Mouse (Mus musculus) neural tube, embryonic 12.5 days (tissue): ENCODE measurements around the gene Gm49673. TPM values are rescaled to one million over a fixed set of nuclear protein-coding genes. Genes with fewer than 3 reads are reported as not detected.
"Not testable (repeated sequence)": the region's sequence is repeated elsewhere in the genome, so short reads cannot be mapped to it uniquely, and the experiment has no call there.

ENCODE experiments used
- ATAC-seq: fragments of 200-750 bp; cut with Nextera tagmentation; 2 replicates; pipeline ENCODE4 v1.8.0; 2017; ENCODE audit warnings: low read depth, mild to moderate bottlenecking, moderate TSS enrichment, moderate library complexity; ENCODE audit not compliant: low FRiP score
- H3K27ac ChIP-seq: fragments of 300-500 bp; sonication (generic); 2 replicates; pipeline ENCODE4 v1.5.1; 2016
- H3K27me3 ChIP-seq: fragments of 300-500 bp; sonication (generic); replicated peaks from 2 replicates; pipeline ENCODE4 v1.6.1; 2016; ENCODE audit warnings: mild to moderate bottlenecking
- H3K36me3 ChIP-seq: fragments of 300-500 bp; sonication (generic); 2 replicates; pipeline ENCODE4 v1.6.1; 2016; ENCODE audit warnings: mild to moderate bottlenecking
- H3K4me1 ChIP-seq: fragments of 300-500 bp; sonication (generic); 2 replicates; pipeline ENCODE4 v1.6.1; 2016
- H3K4me2 ChIP-seq: fragments of 300-500 bp; sonication (generic); replicated peaks from 2 replicates; pipeline ENCODE4 v1.6.1; 2016; ENCODE audit warnings: mild to moderate bottlenecking
- H3K4me3 ChIP-seq: fragments of 300-500 bp; sonication (generic); 2 replicates; pipeline ENCODE4 v1.5.1; 2016
- H3K9ac ChIP-seq: fragments of 300-500 bp; sonication (generic); 2 replicates; pipeline ENCODE4 v1.6.1; 2016; ENCODE audit warnings: mild to moderate bottlenecking
- H3K9me3 ChIP-seq: fragments of 300-500 bp; sonication (generic); 2 replicates; pipeline ENCODE4 v1.6.1; 2016; ENCODE audit warnings: mild to moderate bottlenecking
- WGBS: fragments of 180-500 bp; shearing (Covaris S2); methylation state at CpG from one replicate; pipeline ENCODE4 v1.1.7; 2016; 5-methylcytosine and 5-hydroxymethylcytosine counted together
- polyA plus RNA-seq: library from polyadenylated mRNA; unstranded; fragments of >200 nt; fragmentation: Nextera tagmentation; extraction: Ambion mirVana; gene quantifications from 2 replicates; pipeline ENCODE4 v1.2.1, GENCODE M21; 2016

Gm49673 gene
- polyA plus RNA-seq, 1 experiment from 2014 or later, result 0.30 TPM

GRCm38 (mm10) chr17:8164701-8165607 is 17.4 kb upstream of the Gm49673 start, which contains the start of gene Fgfr1op:
TSS of gene Fgfr1op (plus strand) at chr17:8165501.
- WGBS, result 1% methylated on average over 20 of the region's 55 CpGs
- H3K27me3 ChIP-seq, H3K27ac ChIP-seq, H3K4me1 ChIP-seq, H3K36me3 ChIP-seq, H3K9me3 ChIP-seq: not testable (repeated sequence)
- peak within 1 kb of the TSS; percentile 60 for H3K9ac ChIP-seq
- ATAC-seq, result peak; percentile 97
- H3K4me3 ChIP-seq, result peak within 1 kb of the TSS; percentile 55
- H3K4me2 ChIP-seq, result peak within 1 kb of the TSS; percentile 49

GRCm38 (mm10) chr17:8160969-8161368 is 13.4 kb upstream of the Gm49673 start:
- not testable (repeated sequence) for H3K36me3 ChIP-seq, H3K27me3 ChIP-seq, H3K4me3 ChIP-seq, H3K9me3 ChIP-seq, H3K4me2 ChIP-seq, H3K4me1 ChIP-seq, H3K27ac ChIP-seq, ATAC-seq, H3K9ac ChIP-seq
- 63% methylated on average over 3 of the region's 3 CpGs for WGBS

DNA sequence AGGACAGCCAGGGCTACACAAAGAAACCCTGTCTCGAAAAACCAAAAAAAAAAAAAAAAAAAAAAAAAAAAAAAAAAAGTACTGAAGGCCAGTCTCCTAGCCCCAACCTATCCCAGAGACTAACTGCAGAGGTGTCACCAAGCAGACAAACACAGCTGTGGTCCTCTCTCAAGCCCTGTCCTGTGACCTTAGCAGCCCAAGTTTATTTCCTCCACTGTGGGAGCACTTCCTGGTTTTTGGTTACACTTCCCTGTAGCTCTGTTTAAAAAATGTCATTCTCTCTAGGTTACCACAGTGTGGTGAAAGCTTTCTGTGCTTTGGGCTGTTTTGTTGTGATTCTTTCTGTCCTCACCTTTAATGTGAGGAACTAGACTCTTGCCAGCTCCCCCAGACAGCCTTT is 11.0 kb upstream of the Gm49673 start:
- no CpG with 5 or more reads among the region's 1 CpGs for WGBS
- not testable (repeated sequence) for H3K9ac ChIP-seq, ATAC-seq, H3K4me3 ChIP-seq, H3K4me2 ChIP-seq, H3K9me3 ChIP-seq, H3K27ac ChIP-seq, H3K36me3 ChIP-seq, H3K27me3 ChIP-seq, H3K4me1 ChIP-seq

GRCm38 (mm10) chr17:8155982-8156381 is 8.4 kb upstream of the Gm49673 start:
- whole genome bisulfite sequencing, result 86% methylated on average over 1 of the region's 8 CpGs
- H3K36me3 ChIP-seq, H3K4me1 ChIP-seq, H3K27ac ChIP-seq, H3K4me2 ChIP-seq, H3K27me3 ChIP-seq, H3K9ac ChIP-seq, H3K4me3 ChIP-seq, ATAC-seq, H3K9me3 ChIP-seq: not testable (repeated sequence)

DNA sequence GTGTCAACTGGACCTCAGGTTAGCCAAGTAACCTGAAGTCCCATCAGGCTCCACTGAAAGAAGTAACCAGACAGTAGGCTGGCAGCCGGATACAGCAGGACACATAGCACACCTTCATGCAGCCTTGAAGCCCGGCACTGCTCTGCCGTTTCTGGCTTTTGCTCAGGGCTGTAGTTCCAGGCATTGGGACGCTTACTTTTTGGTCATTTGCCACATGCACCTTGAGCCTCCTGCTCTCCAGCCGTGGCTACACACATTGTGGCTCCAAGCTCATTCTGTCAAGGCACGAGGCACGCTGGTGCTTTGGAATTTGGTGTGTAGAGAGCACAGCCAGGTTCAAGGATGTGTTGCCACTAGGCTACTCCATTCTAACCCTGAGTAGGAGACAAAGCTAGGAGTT is 7.4 kb upstream of the Gm49673 start:
- not testable (repeated sequence) for H3K27me3 ChIP-seq, H3K9ac ChIP-seq, H3K36me3 ChIP-seq, ATAC-seq, H3K4me2 ChIP-seq, H3K4me1 ChIP-seq, H3K4me3 ChIP-seq, H3K9me3 ChIP-seq, H3K27ac ChIP-seq
- WGBS, result 89% methylated on average over 7 of the region's 7 CpGs

GRCm38 (mm10) chr17:8146931-8147330 is 657 bp downstream of the Gm49673 start:
- Histone ChIP-seq H3K4me2 (peak overlapping the region; percentile 57), H3K4me3 (peak overlapping the region; percentile 46), H3K9ac (peak overlapping the region; percentile 53; the same call in 1 of the 2 replicates)
- H3K9me3 ChIP-seq, H3K4me1 ChIP-seq, H3K27me3 ChIP-seq, H3K27ac ChIP-seq, H3K36me3 ChIP-seq: not testable (repeated sequence)
- WGBS, result 33% methylated on average over 5 of the region's 5 CpGs
- peak; percentile 22; the same call in 1 of the 2 replicates for ATAC-seq

- not testable (repeated sequence) for H3K9ac ChIP-seq, H3K27me3 ChIP-seq, H3K4me2 ChIP-seq, H3K9me3 ChIP-seq, H3K36me3 ChIP-seq, H3K4me3 ChIP-seq, H3K27ac ChIP-seq, ATAC-seq, H3K4me1 ChIP-seq
- WGBS, result 71% methylated on average over 14 of the region's 14 CpGs
Observed at GRCm38 (mm10) chr17:8143802-8144673, 3.5 kb downstream of the Gm49673 start.

DNA sequence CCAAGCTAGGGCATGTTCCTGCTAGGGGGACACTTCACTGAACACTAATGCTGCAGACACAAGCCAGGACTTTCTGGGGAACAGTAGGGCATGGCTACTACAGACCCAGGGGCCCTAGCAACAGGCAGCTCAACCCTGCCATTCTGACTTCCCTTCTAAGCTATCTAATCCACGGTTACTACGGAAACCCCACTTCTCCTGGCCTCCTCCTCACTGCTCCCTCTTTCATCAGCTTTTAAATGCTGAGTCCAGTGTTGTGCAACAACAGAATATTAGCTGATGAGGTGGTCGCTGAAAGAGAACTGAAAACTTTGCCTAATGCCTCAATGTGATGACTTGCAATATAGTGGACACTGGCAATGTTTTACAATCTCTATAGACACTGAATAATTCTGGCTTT is 7.4 kb downstream of the Gm49673 start:
- H3K4me3 ChIP-seq, H3K27me3 ChIP-seq, H3K36me3 ChIP-seq, H3K4me1 ChIP-seq, H3K9me3 ChIP-seq, H3K9ac ChIP-seq, H3K4me2 ChIP-seq, ATAC-seq, H3K27ac ChIP-seq: not testable (repeated sequence)
- 94% methylated on average over 3 of the region's 3 CpGs for WGBS

DNA sequence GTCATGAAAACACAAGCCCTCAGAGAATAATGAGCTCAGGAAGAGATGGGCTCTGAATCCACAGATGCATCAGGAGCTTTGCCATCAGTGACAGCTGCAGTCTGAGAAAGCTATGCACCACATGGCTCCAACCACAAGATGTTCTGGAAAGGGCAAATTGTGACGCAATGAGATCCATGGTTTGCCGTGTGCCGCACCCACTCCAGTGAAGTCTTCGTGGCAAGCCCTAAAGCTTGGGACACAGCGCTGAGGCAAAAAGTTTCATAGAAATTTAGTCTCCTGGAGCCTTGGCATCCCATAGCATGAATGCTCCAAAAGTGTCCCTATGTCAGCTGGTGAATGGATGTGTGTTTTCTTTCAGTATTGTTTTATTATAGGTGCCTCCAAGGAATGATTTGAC is 9.5 kb downstream of the Gm49673 start:
- not testable (repeated sequence) for H3K4me3 ChIP-seq, H3K36me3 ChIP-seq, H3K9me3 ChIP-seq, H3K27me3 ChIP-seq, H3K4me2 ChIP-seq, H3K9ac ChIP-seq, ATAC-seq, H3K27ac ChIP-seq, H3K4me1 ChIP-seq
- WGBS, result 98% methylated on average over 5 of the region's 5 CpGs

GRCm38 (mm10) chr17:8130849-8131248 is 16.7 kb downstream of the Gm49673 start:
- H3K27me3 ChIP-seq, H3K4me3 ChIP-seq, ATAC-seq, H3K4me2 ChIP-seq, H3K27ac ChIP-seq, H3K9me3 ChIP-seq, H3K36me3 ChIP-seq, H3K4me1 ChIP-seq, H3K9ac ChIP-seq: not testable (repeated sequence)
- no CpG with 5 or more reads among the region's 6 CpGs for WGBS

GRCm38 (mm10) chr17:8129578-8129977 is 18.0 kb downstream of the Gm49673 start:
- not testable (repeated sequence) for H3K4me1 ChIP-seq, H3K4me2 ChIP-seq, H3K9ac ChIP-seq, H3K4me3 ChIP-seq, H3K27ac ChIP-seq, ATAC-seq, H3K36me3 ChIP-seq, H3K9me3 ChIP-seq, H3K27me3 ChIP-seq
- 89% methylated on average over 9 of the region's 9 CpGs for WGBS

DNA sequence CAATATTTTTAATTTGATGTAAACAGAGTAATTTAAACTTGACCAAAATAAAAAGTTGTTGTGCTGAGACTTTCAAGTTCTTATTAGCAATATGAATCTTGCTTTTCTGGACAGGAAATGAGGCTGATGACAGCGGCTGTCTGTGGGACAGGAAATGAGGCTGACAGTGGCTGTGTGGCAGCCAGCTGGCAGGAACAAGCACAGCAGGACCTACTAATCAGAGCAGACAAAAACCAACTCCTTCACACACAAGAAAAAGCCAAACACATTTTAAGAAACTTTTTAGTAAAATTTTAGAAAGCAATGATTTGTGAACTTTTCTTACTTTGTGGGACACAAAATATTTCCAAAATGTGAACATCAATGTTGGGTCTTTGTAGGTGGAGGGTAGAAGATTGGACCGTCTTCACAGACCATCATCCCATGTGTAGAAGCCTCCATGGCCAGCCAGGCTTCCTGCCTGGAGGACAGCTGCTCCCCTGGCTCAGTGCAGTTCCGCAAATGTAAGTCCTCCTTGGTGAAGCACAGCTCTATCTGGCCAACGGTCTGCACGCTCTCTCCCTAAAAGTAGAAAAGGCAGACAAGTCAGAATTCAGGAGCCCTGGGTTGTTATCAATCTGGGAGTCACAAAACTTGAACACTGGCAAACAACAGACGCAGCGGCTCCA is 19.1 kb downstream of the Gm49673 start:
- not testable (repeated sequence) for H3K9me3 ChIP-seq, H3K4me3 ChIP-seq, H3K4me2 ChIP-seq, ATAC-seq, H3K27ac ChIP-seq, H3K27me3 ChIP-seq, H3K36me3 ChIP-seq, H3K4me1 ChIP-seq, H3K9ac ChIP-seq
- 90% methylated on average over 2 of the region's 7 CpGs for WGBS
